Mouse (Mus musculus): ENCODE data around the gene Taf3. TPM values are rescaled to one million over a fixed set of nuclear protein-coding genes. Genes with fewer than 3 reads are reported as not detected.

The Taf3 gene
- total RNA-seq (2021), result 10 to 100 TPM; 14.8 to 15.7 TPM
- long read RNA-seq, experiment 1, full-length matches to known transcripts, result 25 of 28 reads
- long read RNA-seq, experiment 1, partial matches to known transcripts, result 0 of 28 reads
- long read RNA-seq, experiment 1, other reads (novel, unspliced or antisense), result 3 of 28 reads
- long read RNA-seq, experiment 2, full-length matches to known transcripts, result 21 of 22 reads
- long read RNA-seq, experiment 2, partial matches to known transcripts, result 0 of 22 reads
- long read RNA-seq, experiment 2, other reads (novel, unspliced or antisense), result 1 of 22 reads

DNA sequence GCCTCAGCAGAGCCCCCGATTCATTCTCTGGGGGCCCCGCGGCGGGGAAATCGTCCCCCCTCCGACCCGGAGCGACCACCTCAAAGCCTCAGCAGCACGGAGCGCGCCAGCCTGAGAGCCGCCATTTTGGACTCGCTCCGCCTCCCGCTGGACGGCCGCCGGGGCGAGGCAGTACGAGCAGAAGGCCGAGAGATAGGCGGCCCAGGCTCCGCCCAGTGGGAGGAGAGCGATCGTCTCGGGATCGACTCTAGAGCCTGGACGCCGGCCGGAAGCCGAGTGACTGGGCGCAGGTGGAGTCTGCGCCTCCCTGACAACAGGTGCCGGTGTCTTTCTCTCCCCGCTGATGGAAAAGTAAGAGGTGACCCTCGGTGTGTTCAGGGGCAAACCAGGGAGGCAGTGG, at the start of gene Taf3:
Gene Taf3, minus strand, starts transcription at position 136 of the 400 bp plus-strand sequence.
- no peak for TF ChIP-seq CTCF (IDR thresholded peaks at IDR 0.05)
- Histone ChIP-seq H3K27ac (peak within 1 kb of the TSS; percentile 63), H3K4me3 (peak within 1 kb of the TSS; percentile 64)
- peak; percentile 91 to 94 for DNase-seq (ENCODE audit: extremely low spot score in 1 of 2, low spot score in 2 of 2)
- intact Hi-C loops (cut with DNase I), result loop anchor here (1.0 kb wide), 1 partner anchor 32 kb away; the partner anchor contains the start of genes Atp5c1 and Kin

GRCm38 (mm10) chr2:10094327-10095100, 46.1 kb upstream of the Taf3 start:
- intact Hi-C loops (cut with DNase I), result loop anchor here (5.0 kb wide), 1 partner anchor 1417 kb away; no protein-coding TSS in a partner anchor
- H3K4me3 ChIP-seq, result no peak overlapping the region

GRCm38 (mm10) chr2:10087256-10087850, 39.0 kb upstream of the Taf3 start:
- TF ChIP-seq CTCF (IDR thresholded peaks at IDR 0.05), result no peak
- intact Hi-C loops (cut with DNase I), result no loop called here
- DNase-seq (ENCODE audit: extremely low spot score in 1 of 2, low spot score in 2 of 2), result no peak
- no peak overlapping the region for H3K27ac ChIP-seq
- H3K4me3 ChIP-seq, result no peak overlapping the region

More at GRCm38 (mm10) chr2:10094327-10095100, 46.1 kb upstream of the Taf3 start:
- no peak for TF ChIP-seq CTCF (IDR thresholded peaks at IDR 0.05)
- no peak for DNase-seq (ENCODE audit: extremely low spot score in 1 of 2, low spot score in 2 of 2)
- no peak overlapping the region for H3K27ac ChIP-seq

DNA sequence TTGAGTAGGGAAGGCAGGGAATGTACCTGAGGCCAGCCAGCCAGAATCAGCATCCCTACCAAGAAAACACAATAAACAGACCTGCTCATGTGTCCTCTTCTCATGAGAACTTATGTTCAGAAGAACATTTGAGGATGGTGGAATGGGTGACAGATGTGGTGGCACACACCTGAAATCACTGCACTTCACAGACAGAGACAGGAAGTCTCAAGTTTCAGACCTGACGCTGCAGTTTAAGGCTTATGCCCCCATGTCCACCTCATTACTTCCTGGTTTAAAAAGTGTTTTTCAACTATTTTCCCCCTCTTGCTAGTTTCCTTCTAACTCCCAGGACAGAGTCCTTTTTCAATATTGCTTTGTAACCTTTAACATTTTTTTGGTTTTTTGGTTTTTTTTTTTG, 34.3 kb upstream of the Taf3 start:
- no peak for TF ChIP-seq CTCF (IDR thresholded peaks at IDR 0.05)
- H3K4me3 ChIP-seq, result no peak overlapping the region
- DNase-seq (ENCODE audit: extremely low spot score in 1 of 2, low spot score in 2 of 2), result no peak
- H3K27ac ChIP-seq, result no peak overlapping the region
- intact Hi-C loops (cut with DNase I), result no loop called here

GRCm38 (mm10) chr2:10081453-10082080, 33.2 kb upstream of the Taf3 start:
- Histone ChIP-seq H3K27ac (no peak overlapping the region), H3K4me3 (peak overlapping the region; percentile 74)
- intact Hi-C loops (cut with DNase I), result no loop called here
- DNase-seq (ENCODE audit: extremely low spot score in 1 of 2, low spot score in 2 of 2), result no peak
- no peak for TF ChIP-seq CTCF (IDR thresholded peaks at IDR 0.05)

DNA sequence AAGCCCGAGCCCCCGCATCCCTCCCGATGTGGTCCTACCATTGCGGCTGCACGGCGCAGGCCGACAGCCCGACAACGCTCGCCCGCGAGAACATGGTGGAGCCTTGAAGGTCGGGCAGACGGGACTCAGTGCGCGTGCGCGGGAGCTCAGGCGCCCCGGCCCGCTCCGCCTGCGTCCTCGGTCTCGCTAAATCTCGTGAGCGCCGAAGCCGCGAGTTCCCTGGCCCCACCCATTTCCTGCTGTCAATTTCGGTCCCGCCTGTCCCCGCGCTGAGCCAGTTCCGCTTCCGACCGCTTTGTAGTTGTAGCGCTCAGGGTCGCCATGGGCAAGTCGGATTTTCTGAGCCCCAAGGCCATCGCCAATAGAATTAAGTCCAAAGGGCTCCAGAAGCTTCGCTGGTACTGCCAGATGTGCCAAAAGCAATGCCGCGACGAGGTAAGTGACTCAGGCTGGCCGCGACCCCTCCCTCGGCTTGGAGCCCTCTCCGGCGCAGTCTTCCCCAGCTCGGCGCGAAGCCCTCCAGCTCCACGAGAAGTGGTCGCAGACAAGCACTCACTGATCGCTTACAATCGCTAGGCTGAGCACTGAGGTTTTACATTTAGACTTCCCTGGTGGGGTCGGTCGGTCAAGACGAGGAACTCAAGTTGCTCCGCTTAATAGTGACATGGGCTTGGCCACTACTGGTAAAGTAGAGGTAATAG, 32.1 kb upstream of the Taf3 start, which contains the start of the genes Atp5c1 and Kin:
Gene Atp5c1, minus strand, starts transcription at position 201 of the 701 bp plus-strand sequence.
Gene Kin, plus strand, starts transcription at position 284 of the 701 bp plus-strand sequence.
- intact Hi-C loops (cut with DNase I), result loop anchor here (1.0 kb wide), 1 partner anchor 32 kb away; the partner anchor contains the start of gene Taf3
- DNase-seq (ENCODE audit: extremely low spot score in 1 of 2, low spot score in 2 of 2), result peak; percentile 96
- peak within 1 kb of the TSS; percentile 74 for H3K4me3 ChIP-seq
- H3K27ac ChIP-seq, result peak within 1 kb of the TSS; percentile 100
- TF ChIP-seq CTCF (IDR thresholded peaks at IDR 0.05), result peak; percentile 70

DNA sequence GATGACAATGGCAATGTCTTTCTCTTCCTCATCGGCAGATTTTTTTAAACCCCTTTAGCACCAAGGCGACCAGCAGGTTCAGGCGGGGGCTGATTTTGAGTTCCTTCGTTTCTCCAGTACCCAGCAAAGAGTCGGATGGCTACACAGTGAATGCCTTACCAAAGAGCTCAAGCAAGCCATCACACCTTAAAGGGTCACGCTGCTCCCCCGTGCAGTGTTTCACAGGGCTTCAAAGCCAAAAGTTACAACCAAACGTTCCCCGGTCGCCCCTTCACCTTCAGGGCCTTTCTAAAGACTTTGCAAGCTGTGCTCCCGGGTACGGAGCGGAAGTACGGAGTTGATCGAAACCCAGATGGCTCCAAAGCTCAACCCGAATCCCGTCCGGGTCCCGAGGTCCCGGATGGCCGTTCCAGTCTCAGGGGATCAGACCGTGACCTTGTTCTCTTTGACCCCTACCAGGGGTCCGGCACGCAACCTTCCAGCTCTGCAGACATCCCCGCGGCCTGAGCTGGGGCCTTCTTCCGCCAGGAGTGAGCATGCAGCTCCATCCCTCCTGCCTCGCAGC, 31.4 kb upstream of the Taf3 start:
- TF ChIP-seq CTCF (IDR thresholded peaks at IDR 0.05), result no peak
- Histone ChIP-seq H3K27ac (peak overlapping the region; percentile 100), H3K4me3 (peak overlapping the region; percentile 74)
- intact Hi-C loops (cut with DNase I), result loop anchor here (1.0 kb wide), 1 partner anchor 32 kb away; the partner anchor contains the start of gene Taf3
- peak in 1 of 2 experiments; percentile 19 for DNase-seq (ENCODE audit: extremely low spot score in 1 of 2, low spot score in 2 of 2)

- DNase-seq (ENCODE audit: extremely low spot score in 1 of 2, low spot score in 2 of 2), result no peak
- intact Hi-C loops (cut with DNase I), result no loop called here
- H3K27ac ChIP-seq, result no peak overlapping the region
- TF ChIP-seq CTCF (IDR thresholded peaks at IDR 0.05), result no peak
- no peak overlapping the region for H3K4me3 ChIP-seq
Measured at GRCm38 (mm10) chr2:10076675-10077074, 28.3 kb upstream of the Taf3 start.

DNA sequence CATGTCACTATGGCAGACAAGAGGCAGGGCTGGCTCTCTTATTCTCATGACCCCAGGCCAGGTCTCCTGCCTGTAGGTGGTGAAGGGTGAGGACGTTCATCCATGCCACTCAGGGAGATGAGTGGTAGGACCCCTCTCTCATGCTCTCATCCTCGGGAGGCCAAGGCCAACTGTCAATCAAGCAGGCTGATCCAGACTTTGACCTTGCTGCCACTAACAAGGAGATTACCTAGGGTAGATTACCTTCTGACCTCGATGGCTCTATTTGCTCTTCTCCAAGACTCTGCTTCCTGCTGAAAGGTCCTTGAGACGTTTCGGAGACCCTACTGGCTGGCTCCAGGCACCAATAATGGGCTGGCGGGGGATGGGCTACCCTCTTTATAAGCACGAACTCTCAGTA, 26.1 kb upstream of the Taf3 start:
- DNase-seq (ENCODE audit: extremely low spot score in 1 of 2, low spot score in 2 of 2), result no peak
- Histone ChIP-seq H3K4me3 (no peak overlapping the region), H3K27ac (no peak overlapping the region)
- intact Hi-C loops (cut with DNase I), result no loop called here
- TF ChIP-seq CTCF (IDR thresholded peaks at IDR 0.05), result no peak

GRCm38 (mm10) chr2:10071751-10072150, 23.4 kb upstream of the Taf3 start:
- no peak for DNase-seq (ENCODE audit: extremely low spot score in 1 of 2, low spot score in 2 of 2)
- no peak for TF ChIP-seq CTCF (IDR thresholded peaks at IDR 0.05)
- intact Hi-C loops (cut with DNase I), result no loop called here
- no peak overlapping the region for H3K4me3 ChIP-seq
- H3K27ac ChIP-seq, result no peak overlapping the region

All from left cerebral cortex, adult 2 months (tissue).